Mouse (Mus musculus) lung, postnatal 14 days (tissue): ENCODE results near the gene Psmd1.
"Not testable (repeated sequence)": the region's sequence is repeated elsewhere in the genome, so short reads cannot be mapped to it uniquely, and the experiment has no call there.

Source experiments
- DNase-seq: peaks from one replicate; pipeline ENCODE4 v3.0.0; 2021

The Psmd1 gene

GRCm38 (mm10) chr1:86064271-86064991 lies at the start of gene Psmd1:
TSS of gene Psmd1 (plus strand) at chr1:86064387.
- peak; percentile 89 for DNase-seq

DNA sequence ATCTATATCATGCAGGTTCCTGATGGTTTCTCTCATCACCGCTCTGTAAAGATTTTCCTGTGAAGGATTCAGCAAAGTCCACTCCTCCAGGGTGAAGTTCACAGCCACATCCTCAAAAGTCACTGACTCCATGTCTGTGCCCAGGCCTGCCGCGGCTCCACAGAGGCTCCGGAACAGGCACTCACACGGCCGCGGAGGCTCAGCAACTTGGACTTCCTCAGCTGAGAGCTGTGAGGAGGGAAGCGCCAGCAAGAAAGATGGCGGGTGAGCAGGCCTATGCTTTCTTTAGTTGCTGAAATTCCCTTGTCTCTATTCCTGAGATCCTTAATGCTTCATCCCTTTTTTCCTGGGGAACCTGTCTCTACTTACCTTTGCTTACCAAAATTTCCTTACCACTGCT lies 48.4 kb upstream of the Psmd1 start:
- not testable (repeated sequence) for DNase-seq

- no peak for DNase-seq
Measured at GRCm38 (mm10) chr1:86016516-86016915, 47.7 kb upstream of the Psmd1 start, which contains the start of gene Spata3. TSS of gene Spata3 (plus strand) at chr1:86016816.

DNA sequence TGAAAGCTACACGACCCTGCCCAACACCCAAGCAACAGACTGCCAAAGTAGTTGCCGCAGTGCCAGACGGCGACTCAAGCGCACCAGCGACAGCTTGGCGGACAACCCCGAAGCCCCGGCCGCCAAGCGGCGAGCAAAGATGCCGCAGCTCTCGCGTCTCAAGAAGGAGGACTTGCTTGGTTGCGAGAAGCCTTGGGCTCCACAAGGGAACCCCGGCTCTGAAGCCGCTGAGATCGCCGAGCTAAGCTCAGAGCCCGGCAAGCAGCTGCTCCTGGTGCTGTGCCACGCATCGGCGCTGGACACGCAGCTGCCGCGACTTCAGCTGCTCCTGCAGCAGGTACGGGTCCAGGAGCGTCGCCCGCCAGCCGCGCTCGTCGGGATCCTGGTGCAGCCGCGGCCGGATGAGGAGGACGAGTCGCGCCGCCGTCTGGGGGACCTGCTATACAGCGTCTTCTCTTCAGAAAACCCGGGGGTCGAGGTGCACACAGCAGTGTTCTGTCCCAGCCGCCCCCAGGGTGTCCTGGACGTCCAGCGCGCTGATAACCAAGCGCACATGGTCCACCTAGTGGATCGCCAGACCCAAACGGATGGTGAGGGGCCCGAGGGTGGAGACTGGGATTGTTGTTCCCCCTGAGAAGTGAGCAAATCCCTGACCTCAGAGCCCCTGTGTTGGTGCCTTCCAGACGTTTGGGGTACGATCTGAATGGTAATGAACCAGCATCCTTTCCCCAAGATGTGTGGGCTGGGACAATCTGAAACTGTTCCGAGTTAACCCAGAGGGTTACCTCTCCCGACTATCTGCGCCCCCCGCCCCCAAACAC lies 45.7 kb upstream of the Psmd1 start:
- peak; percentile 38 for DNase-seq

DNA sequence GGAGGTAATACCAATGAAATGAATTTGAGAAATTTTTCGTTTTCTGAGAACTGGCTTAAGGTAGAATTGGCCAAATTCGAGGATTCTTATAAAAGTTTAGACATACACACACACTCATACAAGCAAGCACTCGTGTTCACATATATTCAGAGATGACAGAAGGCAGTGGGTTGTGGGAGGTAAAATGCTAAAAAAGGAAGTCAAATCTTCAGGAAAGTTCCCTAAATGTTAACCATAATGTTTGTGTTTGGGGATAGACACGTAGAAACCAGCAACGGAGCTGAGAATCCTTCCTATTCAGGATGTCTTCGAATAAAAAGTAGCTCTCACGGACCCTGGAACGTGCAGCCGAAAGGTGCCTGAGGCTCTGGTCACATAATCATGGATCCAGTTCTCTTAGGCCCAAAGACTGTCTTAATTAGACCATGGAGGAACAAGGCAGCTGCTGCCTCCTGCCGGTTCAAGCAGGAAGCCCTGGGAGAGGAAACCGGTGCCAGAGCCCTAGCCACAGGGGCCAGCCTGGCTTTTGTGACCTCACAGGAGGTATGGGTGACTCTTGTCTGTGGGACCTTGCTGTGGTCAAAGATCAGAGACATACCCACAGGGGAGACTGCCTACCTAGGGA lies 42.7 kb upstream of the Psmd1 start:
- DNase-seq = no peak

DNA sequence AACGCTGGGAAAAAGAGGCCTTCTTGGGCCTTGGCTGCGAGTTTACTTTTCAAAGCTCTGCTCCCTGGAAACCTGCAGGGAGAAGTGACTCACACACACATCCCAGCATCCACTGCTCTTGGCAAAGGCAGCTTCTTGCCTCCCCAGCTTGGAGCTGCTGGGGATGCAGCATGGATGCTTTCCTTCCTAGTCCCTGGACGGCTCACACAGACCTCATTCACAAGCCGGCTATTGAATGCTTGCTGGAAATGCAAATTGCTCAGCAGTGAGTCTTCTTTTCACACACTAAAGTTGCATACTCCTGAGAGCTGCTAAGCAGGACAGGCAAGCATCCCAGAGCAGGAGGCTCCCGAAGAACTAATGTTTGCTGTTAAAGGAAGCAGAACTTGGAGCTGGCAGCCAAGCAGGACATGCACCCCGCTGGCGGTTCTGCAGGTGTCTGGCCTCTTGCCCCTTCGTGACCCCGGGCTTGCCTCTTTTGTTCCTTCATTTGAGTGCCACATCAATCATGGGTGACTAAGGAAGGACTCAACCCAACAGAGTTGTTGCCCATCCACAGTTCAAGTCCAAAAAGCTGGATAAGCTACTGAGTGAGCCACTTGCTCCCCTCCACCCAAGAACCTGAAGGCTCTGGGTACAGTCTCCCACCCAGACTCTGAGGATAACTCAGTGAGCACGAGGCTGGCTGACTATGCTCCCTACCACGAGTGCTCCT lies 31.8 kb upstream of the Psmd1 start:
- no peak for DNase-seq

DNA sequence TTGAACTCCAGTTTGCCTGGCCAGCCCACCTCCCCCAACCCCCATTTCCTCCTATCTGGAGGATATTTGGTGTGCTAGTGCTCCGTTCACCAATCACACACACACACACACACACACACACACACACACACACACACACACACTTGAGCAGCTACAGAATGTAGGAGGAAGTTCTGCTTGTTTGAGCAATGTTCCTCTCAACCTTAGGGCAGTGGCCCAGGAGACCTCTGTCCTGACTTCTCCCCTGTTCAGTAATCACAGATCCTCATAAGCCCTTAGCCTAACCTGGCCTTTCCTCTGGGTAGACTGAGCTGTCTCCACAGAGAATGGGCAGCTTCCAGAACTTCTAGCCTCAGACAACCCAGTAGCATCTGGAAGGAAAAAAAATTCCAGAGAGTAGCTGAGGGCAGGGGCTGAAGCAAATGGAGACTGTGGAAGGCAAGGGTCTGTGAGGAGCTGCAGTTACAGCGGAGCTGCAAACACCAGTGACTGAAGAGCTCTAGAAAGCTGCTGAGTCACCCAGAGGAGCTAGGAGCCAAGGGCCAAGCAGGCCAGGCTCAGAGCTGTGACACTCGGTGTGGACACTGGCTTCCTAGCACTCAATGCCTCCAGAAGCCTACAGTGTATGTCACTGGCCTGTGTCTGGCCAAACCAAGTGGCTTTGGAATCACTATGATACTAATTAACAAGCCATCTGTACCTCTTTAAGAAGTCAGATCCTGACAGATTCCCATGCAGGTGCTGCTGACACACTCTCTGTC lies 25.8 kb upstream of the Psmd1 start:
- peak; percentile 31 for DNase-seq

DNA sequence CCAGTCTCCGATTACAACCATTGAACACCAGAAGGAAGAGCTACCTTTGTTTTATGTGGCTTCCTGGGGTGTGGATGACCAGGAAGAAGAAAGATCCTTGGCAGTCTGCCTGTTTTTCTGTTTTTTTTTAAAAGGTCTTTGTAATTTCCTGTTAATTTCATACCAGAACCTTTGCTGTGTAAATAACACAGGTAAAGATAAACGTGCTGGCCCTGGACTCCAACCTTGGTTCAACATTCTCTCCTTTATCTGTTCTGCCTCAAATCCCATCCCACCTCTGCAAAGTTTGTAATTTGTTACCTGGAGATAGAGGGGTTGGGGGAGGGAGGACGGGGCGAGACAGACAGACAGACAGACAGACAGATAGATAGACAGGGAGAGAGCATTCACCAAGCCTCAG lies 24.1 kb upstream of the Psmd1 start:
- DNase-seq = no peak

- no peak for DNase-seq
Measured at GRCm38 (mm10) chr1:86040817-86041216, 23.4 kb upstream of the Psmd1 start.

GRCm38 (mm10) chr1:86045056-86045455 lies 19.1 kb upstream of the Psmd1 start:
- DNase-seq = no peak

- peak; percentile 22 for DNase-seq
Measured at GRCm38 (mm10) chr1:86045848-86046805, 18.1 kb upstream of the Psmd1 start, which contains the start of gene 2810459M11Rik. TSS of gene 2810459M11Rik (plus strand) at chr1:86045863.

DNA sequence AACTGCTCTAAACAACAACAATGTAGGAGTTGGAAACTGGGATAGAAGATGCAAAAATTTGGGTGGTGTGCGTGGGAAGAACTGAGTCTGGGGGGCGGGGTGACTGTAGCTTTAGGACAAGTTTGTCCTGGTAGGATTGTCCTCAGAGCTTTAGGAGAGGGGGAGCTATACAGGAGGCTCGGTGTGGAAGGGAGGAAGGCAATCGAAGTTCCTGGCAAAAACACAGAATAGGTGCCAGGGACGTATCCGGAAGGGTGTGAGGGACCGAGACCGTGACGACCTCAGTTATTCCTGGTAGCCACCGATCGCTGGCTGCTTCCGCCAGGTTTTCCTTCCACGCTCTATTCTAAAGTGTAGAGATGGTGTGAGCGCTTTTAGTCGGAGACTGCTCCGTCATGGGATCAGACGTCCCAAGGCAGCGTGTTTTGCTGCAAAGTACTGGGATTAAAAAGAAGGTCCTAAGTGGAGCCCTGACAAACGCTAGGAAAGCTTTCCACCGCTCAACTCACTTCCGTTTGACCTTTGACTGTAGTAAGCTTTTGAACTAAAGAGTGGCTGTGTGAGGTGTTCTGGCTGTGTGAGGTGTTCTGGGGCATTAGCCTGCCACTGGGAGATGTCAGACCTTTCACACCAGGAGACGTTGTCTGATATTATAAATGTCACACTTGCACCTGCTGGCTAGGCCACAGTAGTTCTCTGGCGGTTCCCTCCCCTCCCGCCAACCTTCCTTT lies 17.2 kb upstream of the Psmd1 start:
- no peak for DNase-seq

DNA sequence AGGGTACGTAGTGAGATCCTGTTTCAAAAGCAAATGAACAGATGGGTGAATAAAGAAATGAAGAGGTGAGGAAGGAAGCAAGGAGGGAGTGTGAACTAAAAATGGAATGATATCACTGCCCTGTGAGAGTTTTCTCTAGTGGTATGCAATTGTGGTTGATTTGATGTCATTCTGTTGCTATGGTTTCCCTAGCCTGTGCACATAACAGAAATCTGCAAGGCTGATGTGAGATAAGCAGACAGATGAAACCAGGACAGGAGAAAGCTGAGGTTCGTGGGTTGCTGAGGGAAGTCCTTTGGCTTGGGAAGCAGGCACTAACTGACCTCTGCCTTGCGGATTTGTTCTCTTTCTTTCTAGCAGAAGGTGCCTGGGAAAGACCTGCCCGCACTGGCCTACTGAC lies 16.0 kb upstream of the Psmd1 start:
- no peak for DNase-seq

GRCm38 (mm10) chr1:86048744-86049143 lies 15.4 kb upstream of the Psmd1 start:
- DNase-seq = no peak

DNA sequence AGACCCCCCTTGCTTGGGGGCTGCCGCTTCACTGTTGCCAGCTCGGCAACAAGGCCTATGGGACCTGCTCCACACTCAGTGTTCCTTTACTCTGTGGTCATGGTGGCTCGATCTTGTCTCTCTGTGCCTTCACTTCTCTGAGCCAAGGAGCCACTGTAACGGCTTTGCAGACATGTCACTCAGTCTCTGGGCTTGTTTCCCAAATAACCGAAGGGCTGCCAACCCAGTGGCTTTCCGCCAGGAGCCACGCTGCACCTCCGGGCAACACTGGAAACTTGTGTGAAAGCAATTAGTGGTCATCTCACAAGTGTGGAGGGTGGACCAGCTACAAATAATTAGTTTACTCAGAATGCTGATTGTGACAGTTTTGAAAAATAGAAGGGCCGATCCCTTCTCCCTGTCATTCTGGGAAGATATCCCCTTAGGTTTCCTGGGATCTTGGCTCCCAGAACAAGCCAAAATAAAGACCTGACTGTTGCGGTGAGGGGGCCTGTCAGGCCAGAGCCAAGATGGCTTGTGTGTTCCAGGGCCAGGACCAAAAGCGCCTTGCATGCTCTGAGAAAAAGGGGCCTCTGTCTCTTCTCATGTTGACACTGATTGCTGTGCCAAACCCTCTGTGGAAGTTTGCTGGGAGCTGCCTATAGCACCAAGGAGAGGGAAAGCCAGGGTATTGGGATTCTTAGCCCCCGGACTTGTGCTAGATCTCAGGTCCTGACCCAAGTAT lies 10.8 kb upstream of the Psmd1 start:
- no peak for DNase-seq

GRCm38 (mm10) chr1:86054943-86055342 lies 9.2 kb upstream of the Psmd1 start:
- no peak for DNase-seq

GRCm38 (mm10) chr1:86056284-86056683 lies 7.9 kb upstream of the Psmd1 start:
- no peak for DNase-seq

- peak; percentile 96 for DNase-seq
Measured at GRCm38 (mm10) chr1:86058856-86059769, 5.1 kb upstream of the Psmd1 start.
